Mouse (Mus musculus): ENCODE results near the gene Pak3. TPM values are rescaled to one million over a fixed set of nuclear protein-coding genes. Genes with fewer than 3 reads are reported as not detected.

The Pak3 gene
- total and polyA plus RNA-seq, 3 experiments: not detected

DNA sequence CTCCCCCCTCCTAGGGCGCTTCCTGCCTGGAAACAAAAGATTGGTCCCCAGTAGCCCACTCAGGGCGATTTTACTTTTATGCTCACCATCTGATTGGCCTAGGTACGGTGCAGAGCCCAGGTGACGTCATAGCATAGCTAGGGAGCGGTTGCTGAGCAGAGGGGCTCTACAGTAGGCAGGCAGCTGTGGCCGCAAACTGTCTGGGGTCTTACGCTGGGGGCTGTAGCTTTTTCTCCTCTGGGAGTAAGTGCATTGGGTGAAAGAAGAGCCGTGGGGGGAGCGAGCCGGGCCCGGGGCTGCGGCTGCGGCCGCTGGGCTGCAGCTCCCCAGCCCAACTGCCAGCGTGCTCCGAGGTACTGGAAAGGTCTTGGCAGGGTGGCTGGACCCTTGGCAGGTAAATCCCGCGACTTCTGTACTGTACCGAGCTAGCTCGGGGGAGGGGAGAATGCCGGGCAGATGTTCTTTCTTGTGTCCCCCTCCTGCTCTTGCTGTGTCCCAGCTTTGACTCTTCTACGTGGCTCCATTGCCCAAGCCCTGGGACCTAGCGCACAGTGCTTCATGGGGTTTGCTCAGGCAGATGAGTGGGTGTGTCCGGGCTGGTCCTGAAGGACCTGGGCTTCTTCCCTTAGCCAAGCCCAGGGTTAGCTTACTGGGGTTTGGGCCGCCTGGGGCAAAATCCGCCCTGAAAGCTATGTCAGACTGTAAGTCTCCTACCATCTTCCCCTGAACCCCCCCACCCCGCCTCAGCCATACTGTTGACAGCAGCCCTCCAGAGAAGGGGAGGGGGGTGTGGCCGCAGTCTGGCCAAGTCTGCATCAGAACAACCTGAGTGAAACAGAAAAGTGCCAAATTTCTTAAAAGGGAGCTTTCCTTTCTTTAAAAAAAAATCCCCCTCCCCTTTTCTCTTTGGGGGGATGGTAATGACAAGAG lies 146.1 kb downstream of the Pak3 start:
- Histone ChIP-seq H3K4me1 (ENCODE audit: control insufficient read depth in 1 of 2, insufficient read depth in 2 of 2, low read length in 2 of 2) (no peaks in the 10 kb centered on the region), H3K27me3 (ENCODE audit: control insufficient read depth in 1 of 2, insufficient read depth in 2 of 2, low read length in 2 of 2) (no peaks in the 10 kb centered on the region), H3K4me3 (ENCODE audit: control insufficient read depth in 1 of 2, insufficient read depth in 1 of 2, low read depth in 2 of 2, low read length in 2 of 2) (no peak overlapping the region), H3K79me2 (ENCODE audit: control insufficient read depth, insufficient read depth, low read length, poor library complexity) (no peaks in the 10 kb centered on the region), H3K9ac (ENCODE audit: control insufficient read depth, low read depth, low read length, poor library complexity, severe bottlenecking) (no peak overlapping the region), H3K27ac (ENCODE audit: control insufficient read depth, low read depth, low read length) (no peak overlapping the region), H3K36me3 (ENCODE audit: control insufficient read depth in 1 of 2, insufficient read depth in 2 of 2, low read length in 2 of 2) (no peaks in the 10 kb centered on the region), H3K9me3 (replicated peaks; ENCODE audit: insufficient read depth, low read length) (no peaks in the 10 kb centered on the region)
- no peak for DNase-seq (ENCODE audit: low read depth, low spot score)
- TF ChIP-seq KAT2A (conservative IDR thresholded peaks at IDR 0.05; ENCODE audit: low read depth, low read length): no peak
- TF ChIP-seq SIN3A (IDR thresholded peaks at IDR 0.05; ENCODE audit: low read length): no peak
- no peak for TF ChIP-seq MYB (IDR thresholded peaks at IDR 0.05; ENCODE audit: low read depth, low read length)
- TF ChIP-seq CTCF (IDR thresholded peaks at IDR 0.05 in 2 of 3, conservative IDR thresholded peaks at IDR 0.05 in 1 of 3; ENCODE audit: control insufficient read depth in 1 of 3, insufficient read depth in 1 of 3, low read depth in 2 of 3, low read length in 3 of 3, poor library complexity in 1 of 3, severe bottlenecking in 1 of 3): no peak
- no peak for TF ChIP-seq GABPA (IDR thresholded peaks at IDR 0.05; ENCODE audit: low read depth, low read length)

DNA sequence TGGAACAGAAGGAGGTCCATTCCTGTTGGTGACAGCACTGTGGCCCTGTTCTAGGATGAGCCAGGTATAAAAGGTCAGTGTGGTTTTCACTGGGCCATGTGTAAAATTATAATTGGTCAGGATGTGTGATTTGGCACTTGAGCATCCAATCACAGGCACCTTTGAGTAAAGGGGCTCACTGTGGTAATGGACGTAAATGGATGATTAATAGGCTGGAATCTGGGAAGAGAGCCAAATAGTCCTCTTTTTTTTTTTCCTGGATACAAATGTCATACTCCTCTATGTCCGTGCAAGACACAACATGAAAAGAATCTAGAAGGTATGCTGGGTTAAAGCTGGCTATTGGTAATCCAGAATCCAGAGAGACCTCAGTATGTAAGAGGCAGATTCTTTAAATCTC lies 147.4 kb downstream of the Pak3 start:
- Histone ChIP-seq H3K4me1 (ENCODE audit: control insufficient read depth in 1 of 2, insufficient read depth in 2 of 2, low read length in 2 of 2) (no peaks in the 10 kb centered on the region), H3K27me3 (ENCODE audit: control insufficient read depth in 1 of 2, insufficient read depth in 2 of 2, low read length in 2 of 2) (no peaks in the 10 kb centered on the region), H3K4me3 (ENCODE audit: control insufficient read depth in 1 of 2, insufficient read depth in 1 of 2, low read depth in 2 of 2, low read length in 2 of 2) (no peak overlapping the region), H3K9me3 (replicated peaks; ENCODE audit: insufficient read depth, low read length) (no peaks in the 10 kb centered on the region), H3K27ac (ENCODE audit: control insufficient read depth, low read depth, low read length) (no peak overlapping the region), H3K9ac (ENCODE audit: control insufficient read depth, low read depth, low read length, poor library complexity, severe bottlenecking) (no peak overlapping the region), H3K36me3 (ENCODE audit: control insufficient read depth in 1 of 2, insufficient read depth in 2 of 2, low read length in 2 of 2) (no peaks in the 10 kb centered on the region), H3K79me2 (ENCODE audit: control insufficient read depth, insufficient read depth, low read length, poor library complexity) (no peaks in the 10 kb centered on the region)
- no peak for DNase-seq (ENCODE audit: low read depth, low spot score)
- TF ChIP-seq RAD21 (IDR thresholded peaks at IDR 0.05; ENCODE audit: low read depth, low read length): no peak
- no peak for TF ChIP-seq UBTF (IDR thresholded peaks at IDR 0.05; ENCODE audit: borderline replicate concordance, insufficient read depth, low read depth, low read length)
- TF ChIP-seq POLR2AphosphoS5 (IDR thresholded peaks at IDR 0.05; ENCODE audit: borderline replicate concordance, low read depth, low read length): no peak
- no peak for TF ChIP-seq MAFK (IDR thresholded peaks at IDR 0.05; ENCODE audit: borderline replicate concordance, low read depth, low read length)
- TF ChIP-seq POLR2AphosphoS2 (IDR thresholded peaks at IDR 0.05; ENCODE audit: low read length): no peak
- no peak for TF ChIP-seq CHD1 (IDR thresholded peaks at IDR 0.05; ENCODE audit: low read depth, low read length)
- TF ChIP-seq ETS1 (IDR thresholded peaks at IDR 0.05; ENCODE audit: low read depth, low read length): no peak
- no peak for TF ChIP-seq HCFC1 (IDR thresholded peaks at IDR 0.05; ENCODE audit: low read depth, low read length)
- TF ChIP-seq NRF1 (IDR thresholded peaks at IDR 0.05; ENCODE audit: insufficient read depth, low read depth, low read length, poor library complexity, severe bottlenecking): no peak
- no peak for TF ChIP-seq ZC3H11A (IDR thresholded peaks at IDR 0.05; ENCODE audit: low read depth, low read length)
- no peak for TF ChIP-seq ZKSCAN1 (IDR thresholded peaks at IDR 0.05; ENCODE audit: low read depth, low read length)
- no peak for TF ChIP-seq USF2 (IDR thresholded peaks at IDR 0.05; ENCODE audit: borderline replicate concordance in 1 of 2, insufficient read depth in 1 of 2, low read depth in 1 of 2, low read length in 2 of 2)
- no peak for TF ChIP-seq NELFE (IDR thresholded peaks at IDR 0.05; ENCODE audit: low read depth, low read length)
- TF ChIP-seq ZMIZ1 (IDR thresholded peaks at IDR 0.05; ENCODE audit: low read depth, low read length): no peak
- no peak for TF ChIP-seq JUND (IDR thresholded peaks at IDR 0.05; ENCODE audit: low read depth, low read length)
- TF ChIP-seq ELF1 (IDR thresholded peaks at IDR 0.05; ENCODE audit: low read depth, low read length): no peak
- TF ChIP-seq CHD2 (IDR thresholded peaks at IDR 0.05; ENCODE audit: low read length): no peak
- TF ChIP-seq SIN3A (IDR thresholded peaks at IDR 0.05; ENCODE audit: low read length): no peak
- no peak for TF ChIP-seq MYC (IDR thresholded peaks at IDR 0.05; ENCODE audit: low read depth, low read length)

All from MEL (cell line).